Mouse (Mus musculus) liver, embryonic 12.5 days (tissue): ENCODE results near the gene Cxcl9. TPM values are rescaled to one million over a fixed set of nuclear protein-coding genes. Genes with fewer than 3 reads are reported as not detected.
A peak's percentile ranks its signal among the peaks of the same experiment; 100 is the strongest.

Experiments used
- ATAC-seq: fragments of 200-750 bp; cut with Nextera tagmentation; 2 replicates; pipeline ENCODE4 v1.8.0; 2017; ENCODE audit warnings: moderate number of reproducible peaks, mild to moderate bottlenecking, moderate library complexity
- H3K27ac ChIP-seq: fragments of 300-500 bp; sonication (generic); 2 replicates; pipeline ENCODE4 v1.5.1; 2016; ENCODE audit warnings: mild to moderate bottlenecking
- H3K27me3 ChIP-seq: fragments of 300-500 bp; sonication (generic); replicated peaks from 2 replicates; pipeline ENCODE4 v1.6.1; 2016; ENCODE audit warnings: mild to moderate bottlenecking, moderate library complexity
- H3K36me3 ChIP-seq: fragments of 300-500 bp; sonication (generic); 2 replicates; pipeline ENCODE4 v1.6.1; 2016; ENCODE audit warnings: mild to moderate bottlenecking, moderate library complexity
- H3K4me1 ChIP-seq: fragments of 300-500 bp; sonication (generic); 2 replicates; pipeline ENCODE4 v1.6.1; 2016
- H3K4me2 ChIP-seq: fragments of 300-500 bp; sonication (generic); 2 replicates; pipeline ENCODE4 v1.6.1; 2016; ENCODE audit warnings: mild to moderate bottlenecking, moderate library complexity
- H3K4me3 ChIP-seq: fragments of 300-500 bp; sonication (generic); 2 replicates; pipeline ENCODE4 v1.5.1; 2016; ENCODE audit warnings: mild to moderate bottlenecking, moderate library complexity
- H3K9ac ChIP-seq: fragments of 300-500 bp; sonication (generic); 2 replicates; pipeline ENCODE4 v1.6.1; 2016; ENCODE audit warnings: mild to moderate bottlenecking, moderate library complexity
- H3K9me3 ChIP-seq: fragments of 300-500 bp; sonication (generic); replicated peaks from 2 replicates; pipeline ENCODE4 v1.6.1; 2016; ENCODE audit warnings: mild to moderate bottlenecking, moderate library complexity
- WGBS: fragments of 180-500 bp; shearing (Covaris S2); methylation state at CpG from one replicate; pipeline ENCODE4 v1.1.7; 2016; ENCODE audit not compliant: insufficient replicate concordance; 5-methylcytosine and 5-hydroxymethylcytosine counted together
- polyA plus RNA-seq: library from polyadenylated mRNA; unstranded; fragments of >200 nt; fragmentation: Nextera tagmentation; extraction: Ambion mirVana; gene quantifications from 2 replicates; pipeline ENCODE4 v1.2.1, GENCODE M21; 2016

Cxcl9 gene
- polyA plus RNA-seq, 1 experiment from 2014 or later = not detected

DNA sequence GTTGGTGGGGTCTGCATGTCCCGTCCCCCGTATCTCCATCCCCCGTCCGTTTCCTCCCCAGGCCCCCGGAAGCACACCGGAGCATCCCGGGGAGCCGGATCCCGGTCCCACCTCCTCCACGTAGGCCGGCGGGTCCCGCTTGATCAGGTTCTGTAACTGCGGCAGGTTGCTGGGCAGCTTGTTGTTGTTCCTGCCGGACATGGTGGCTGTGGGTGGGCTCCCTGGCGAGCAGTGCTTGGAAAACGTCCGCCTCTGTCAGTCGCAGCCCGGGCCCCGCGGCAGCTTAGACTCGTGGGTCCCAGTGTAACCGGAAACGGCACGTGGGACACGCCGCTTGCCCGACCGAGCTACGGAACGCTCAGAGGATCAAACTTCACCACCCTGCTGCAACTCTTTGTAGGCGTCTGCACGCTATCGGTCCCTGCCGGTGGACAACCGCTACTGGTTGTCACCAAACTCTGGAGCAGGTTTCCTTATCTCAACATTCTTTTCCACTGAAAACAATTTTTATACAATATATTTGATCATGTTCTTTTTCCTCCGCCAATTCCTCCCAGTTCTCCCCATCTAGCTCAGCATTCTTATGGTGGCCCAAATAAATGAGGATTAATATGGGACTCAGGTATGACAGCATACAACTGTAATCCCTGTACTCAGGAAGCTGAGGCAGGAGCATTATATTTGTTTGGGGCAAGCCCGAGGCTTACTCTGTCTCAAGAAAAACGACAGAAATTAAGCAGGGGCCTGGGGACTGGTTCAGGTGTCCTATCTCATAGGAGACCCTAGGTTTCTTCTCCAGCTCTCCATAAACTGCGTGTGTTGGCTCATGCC is 18.0 kb downstream of the Cxcl9 start, which contains the start of gene Sdad1:
Gene Sdad1, minus strand, starts transcription at position 799 of the 831 bp plus-strand sequence.
- Histone ChIP-seq H3K36me3 (peaks cover 32% of the 10 kb centered on the region), H3K9ac (peak within 1 kb of the TSS; percentile 81), H3K9me3 (no peaks in the 10 kb centered on the region), H3K27ac (peak within 1 kb of the TSS; percentile 61), H3K27me3 (no peaks in the 10 kb centered on the region), H3K4me1 (peaks cover 28% of the 10 kb centered on the region), H3K4me3 (peak within 1 kb of the TSS; percentile 90), H3K4me2 (peak within 1 kb of the TSS; percentile 91)
- WGBS = 3% methylated on average over 41 of the region's 41 CpGs
- ATAC-seq = peak; percentile 89

- H3K27ac ChIP-seq = no peak overlapping the region
- WGBS = 79% methylated on average over 3 of the region's 3 CpGs
- peaks cover 87% of the 10 kb centered on the region for H3K36me3 ChIP-seq
- peaks cover 20% of the 10 kb centered on the region for H3K4me1 ChIP-seq
- ATAC-seq = no peak
- H3K27me3 ChIP-seq = no peaks in the 10 kb centered on the region
- H3K4me3 ChIP-seq = no peak overlapping the region
- H3K9me3 ChIP-seq = no peaks in the 10 kb centered on the region
- H3K9ac ChIP-seq = no peak overlapping the region
- H3K4me2 ChIP-seq = no peak overlapping the region
Observed at GRCm38 (mm10) chr5:92304291-92304690, 23.6 kb downstream of the Cxcl9 start.

GRCm38 (mm10) chr5:92302149-92302840 is 25.6 kb downstream of the Cxcl9 start:
- H3K9me3 ChIP-seq = no peaks in the 10 kb centered on the region
- H3K36me3 ChIP-seq = peaks cover 98% of the 10 kb centered on the region
- no peak for ATAC-seq
- no peak overlapping the region for H3K9ac ChIP-seq
- H3K4me1 ChIP-seq = 0 out of 2 replicates have a peak, but pooled peaks cover 4% of the 10 kb centered on the region
- H3K4me2 ChIP-seq = no peak overlapping the region
- no peak overlapping the region for H3K27ac ChIP-seq
- WGBS = 86% methylated on average over 13 of the region's 13 CpGs
- H3K27me3 ChIP-seq = no peaks in the 10 kb centered on the region
- no peak overlapping the region for H3K4me3 ChIP-seq

- H3K27ac ChIP-seq = no peak overlapping the region
- 0 out of 2 replicates have a peak, but pooled peaks cover 8% of the 10 kb centered on the region for H3K4me1 ChIP-seq
- no peaks in the 10 kb centered on the region for H3K27me3 ChIP-seq
- H3K9me3 ChIP-seq = no peaks in the 10 kb centered on the region
- H3K4me3 ChIP-seq = no peak overlapping the region
- no peak overlapping the region for H3K9ac ChIP-seq
- no peak overlapping the region for H3K4me2 ChIP-seq
- ATAC-seq = no peak
- WGBS = 82% methylated on average over 2 of the region's 2 CpGs
- peaks cover 97% of the 10 kb centered on the region for H3K36me3 ChIP-seq
Observed at GRCm38 (mm10) chr5:92294525-92294924, 33.4 kb downstream of the Cxcl9 start.

DNA sequence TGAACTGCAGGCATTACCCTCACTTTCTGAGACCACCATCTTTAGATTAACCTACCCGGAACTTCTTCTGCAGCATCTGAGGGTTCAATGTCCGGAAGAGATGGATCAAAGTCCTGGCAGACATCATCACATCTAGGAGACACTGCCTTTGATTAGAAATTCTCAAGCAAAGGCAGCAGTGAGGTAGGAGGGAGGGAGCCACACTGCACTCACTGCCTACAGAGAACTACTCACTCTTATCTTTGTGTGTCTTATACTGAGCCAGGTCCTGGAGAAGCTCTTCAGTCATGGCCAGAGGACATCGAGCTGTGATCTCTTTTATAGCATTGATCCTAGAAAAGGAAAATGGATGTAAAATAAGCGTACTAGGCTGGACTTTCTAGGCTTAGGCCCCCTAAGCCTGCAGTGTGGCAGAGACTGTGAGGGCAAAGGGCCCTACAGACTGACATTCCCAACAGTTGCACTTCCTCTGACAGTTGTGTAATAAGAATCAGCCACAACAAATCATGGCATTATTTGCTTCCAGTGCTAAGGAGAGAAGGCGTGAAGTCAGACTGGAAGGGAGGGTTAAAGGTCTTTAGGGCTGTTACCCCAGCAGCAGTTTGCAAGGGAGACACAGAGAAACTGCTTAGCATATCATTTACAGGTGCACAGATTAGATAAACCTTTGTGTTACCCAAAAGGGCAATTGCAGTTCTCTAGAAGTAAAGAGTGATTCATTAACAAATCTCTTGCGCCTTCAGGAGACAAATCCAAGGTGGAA is 36.0 kb downstream of the Cxcl9 start:
- no peak for ATAC-seq
- no peaks in the 10 kb centered on the region for H3K27me3 ChIP-seq
- peaks cover 98% of the 10 kb centered on the region for H3K36me3 ChIP-seq
- H3K9ac ChIP-seq = no peak overlapping the region
- H3K4me2 ChIP-seq = no peak overlapping the region
- 0 out of 2 replicates have a peak, but pooled peaks cover 8% of the 10 kb centered on the region for H3K4me1 ChIP-seq
- no peak overlapping the region for H3K4me3 ChIP-seq
- 74% methylated on average over 6 of the region's 6 CpGs for WGBS
- no peak overlapping the region for H3K27ac ChIP-seq
- no peaks in the 10 kb centered on the region for H3K9me3 ChIP-seq

- Histone ChIP-seq H3K36me3 (peaks cover 89% of the 10 kb centered on the region), H3K9ac (no peak overlapping the region)
- WGBS = 73% methylated on average over 6 of the region's 6 CpGs
Observed at GRCm38 (mm10) chr5:92287840-92288239, 40.0 kb downstream of the Cxcl9 start.

DNA sequence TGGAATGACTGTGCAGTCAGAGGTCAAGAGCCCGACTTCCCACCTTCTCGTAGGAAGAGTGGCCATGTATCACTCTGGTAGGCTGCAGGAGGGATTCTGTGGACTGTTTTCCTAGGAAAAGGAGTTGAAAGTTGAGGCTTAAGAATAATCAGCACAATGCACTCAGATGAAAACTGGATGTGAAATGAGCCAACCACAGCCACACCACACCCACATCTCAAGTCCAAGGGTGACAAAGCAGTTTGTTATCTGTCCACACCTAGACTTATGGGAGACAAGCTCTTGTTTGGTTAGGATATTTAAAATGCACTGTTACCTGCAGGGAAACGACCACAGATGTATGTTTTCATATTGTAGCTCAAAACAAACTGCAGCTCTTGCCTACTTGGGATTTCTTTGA is 44.8 kb downstream of the Cxcl9 start:
- H3K27ac ChIP-seq = peak overlapping the region; percentile 68; the same call in 1 of the 2 replicates
- peak; percentile 76 for ATAC-seq
- peaks cover 4% of the 10 kb centered on the region; the same call in 1 of the 2 replicates for H3K27me3 ChIP-seq
- 33% methylated on average over 3 of the region's 3 CpGs for WGBS
- peaks cover 35% of the 10 kb centered on the region for H3K4me1 ChIP-seq
- no peak overlapping the region for H3K9ac ChIP-seq
- H3K9me3 ChIP-seq = no peaks in the 10 kb centered on the region
- peaks cover 42% of the 10 kb centered on the region for H3K36me3 ChIP-seq
- no peak overlapping the region for H3K4me3 ChIP-seq
- H3K4me2 ChIP-seq = peak overlapping the region; percentile 50

More at GRCm38 (mm10) chr5:92287840-92288239, 40.0 kb downstream of the Cxcl9 start:
- peak; percentile 28; the same call in 1 of the 2 replicates for ATAC-seq
- Histone ChIP-seq H3K27ac (no peak overlapping the region), H3K9me3 (no peaks in the 10 kb centered on the region), H3K4me2 (no peak overlapping the region), H3K4me3 (no peak overlapping the region), H3K4me1 (peaks cover 24% of the 10 kb centered on the region), H3K27me3 (no peaks in the 10 kb centered on the region)

DNA sequence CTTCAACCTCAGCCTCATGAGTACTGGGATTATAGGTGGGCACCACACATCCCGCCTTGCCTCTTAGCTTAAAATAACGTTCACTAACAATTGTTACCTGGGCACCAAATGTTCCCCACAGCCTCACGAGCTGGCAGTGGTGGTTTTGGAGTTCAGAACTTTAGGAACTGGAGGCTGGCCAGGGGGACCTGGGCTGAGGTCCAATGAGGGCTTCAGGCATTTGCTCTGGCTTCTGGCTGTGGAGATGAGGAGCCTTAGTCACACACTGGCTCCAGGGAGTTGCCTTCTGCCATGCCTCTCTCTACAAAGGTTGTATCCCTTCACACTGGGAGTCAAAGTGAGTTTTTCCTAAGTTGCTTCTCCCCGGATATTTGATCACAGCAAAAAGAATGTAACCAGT is 45.3 kb downstream of the Cxcl9 start:
- Histone ChIP-seq H3K27ac (no peak overlapping the region), H3K4me2 (peak overlapping the region; percentile 50), H3K9me3 (no peaks in the 10 kb centered on the region), H3K4me3 (no peak overlapping the region), H3K36me3 (peaks cover 37% of the 10 kb centered on the region), H3K4me1 (peaks cover 38% of the 10 kb centered on the region), H3K27me3 (peaks cover 7% of the 10 kb centered on the region; the same call in 1 of the 2 replicates), H3K9ac (no peak overlapping the region)
- ATAC-seq = no peak
- WGBS = 75% methylated on average over 4 of the region's 4 CpGs

- no peaks in the 10 kb centered on the region for H3K9me3 ChIP-seq
- H3K27ac ChIP-seq = no peak overlapping the region
- peaks cover 38% of the 10 kb centered on the region for H3K4me1 ChIP-seq
- H3K36me3 ChIP-seq = peaks cover 4% of the 10 kb centered on the region; the same call in 1 of the 2 replicates
- no peak overlapping the region for H3K4me2 ChIP-seq
- no peak overlapping the region for H3K4me3 ChIP-seq
- 42% methylated on average over 10 of the region's 10 CpGs for WGBS
- H3K27me3 ChIP-seq = peaks cover 40% of the 10 kb centered on the region
- ATAC-seq = no peak
- no peak overlapping the region for H3K9ac ChIP-seq
Observed at GRCm38 (mm10) chr5:92278942-92279537, 48.8 kb downstream of the Cxcl9 start.

GRCm38 (mm10) chr5:92277437-92278394 is 50.2 kb downstream of the Cxcl9 start, which contains the start of gene Naaa:
Gene Naaa, minus strand, starts transcription at chr5:92278170.
- Histone ChIP-seq H3K27me3 (peaks cover 44% of the 10 kb centered on the region), H3K9ac (peak within 1 kb of the TSS; percentile 59), H3K4me3 (peak within 1 kb of the TSS; percentile 68), H3K4me1 (peaks cover 24% of the 10 kb centered on the region), H3K27ac (no peak within 1 kb of the TSS), H3K9me3 (no peaks in the 10 kb centered on the region), H3K4me2 (peak within 1 kb of the TSS; percentile 94), H3K36me3 (no peaks in the 10 kb centered on the region)
- ATAC-seq = peak; percentile 90
- 3% methylated on average over 54 of the region's 54 CpGs for WGBS
